Mouse (Mus musculus): ENCODE data around the gene Ttc3.

- TF ChIP-seq CTCF (IDR thresholded peaks at IDR 0.05; ENCODE audit: control insufficient read depth, insufficient read depth, insufficient read length) (no peak), CEBPB (IDR thresholded peaks at IDR 0.05; ENCODE audit: low read depth) (no peak), MAX (IDR thresholded peaks at IDR 0.05) (no peak), USF1 (IDR thresholded peaks at IDR 0.05; ENCODE audit: low read depth) (no peak)
These were observed 118.9 kb downstream of the Ttc3 start for GRCm38 (mm10) chr16:94489326-94489725.

All from C2C12 (cell line).